Mouse (Mus musculus): ENCODE measurements at regions not wholly inside any gene's neighbourhood (a gene's known extent, or its start where the extent isn't known, plus 50 kb on each side); places are given as distances from the start of the nearest gene placed in this dataset.

GRCm38 (mm10) chr4:89055969-89056368 is 81.0 kb upstream of the Mtap start:
- TF ChIP-seq CTCF (IDR thresholded peaks at IDR 0.05; ENCODE audit: low read depth) (no peak), EP300 (IDR thresholded peaks at IDR 0.05; ENCODE audit: low read depth) (no peak)
